Mouse (Mus musculus): ENCODE measurements around the gene 1700001J03Rik. TPM values are rescaled to one million over a fixed set of nuclear protein-coding genes. Genes with fewer than 3 reads are reported as not detected.
A peak's percentile ranks its signal among the peaks of the same experiment; 100 is the strongest.

1700001J03Rik gene
- total RNA-seq, 1 experiment = not detected

DNA sequence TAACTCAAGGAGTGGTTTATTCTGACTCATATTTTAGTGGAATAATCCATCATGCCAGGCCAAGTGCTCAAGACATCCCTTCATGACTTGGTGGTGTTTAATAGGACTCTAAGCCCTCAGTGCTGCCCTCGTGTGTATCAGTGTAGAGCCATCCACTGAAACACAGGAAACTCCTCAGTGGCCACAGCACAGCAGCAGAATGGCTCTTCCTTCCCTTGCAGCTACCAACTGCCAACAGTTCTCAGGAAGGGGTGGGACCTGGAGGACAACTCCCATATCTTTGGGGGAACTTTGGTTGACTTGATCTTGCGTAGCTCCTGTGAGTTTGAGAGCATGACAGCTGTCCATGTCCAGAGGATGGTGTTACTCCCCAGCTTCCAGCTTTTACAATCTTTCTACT lies 18.8 kb upstream of the 1700001J03Rik start:
- peaks cover 9% of the 10 kb centered on the region for H3K36me3 ChIP-seq (ENCODE audit: control insufficient read depth, insufficient read depth, low read length, poor library complexity, severe bottlenecking)
- no peak overlapping the region for H3K27ac ChIP-seq (ENCODE audit: insufficient read depth, low read depth, low read length, poor library complexity, severe bottlenecking)
- no peak overlapping the region for H3K4me3 ChIP-seq (ENCODE audit: insufficient read depth in 1 of 2, low read depth in 1 of 2, low read length in 2 of 2, poor library complexity in 1 of 2, severe bottlenecking in 1 of 2)
- in situ Hi-C loops (cut with MboI; ENCODE audit: low sequenced_read_pairs in 2 of 2, unreplicated experiment in 2 of 2) = no loop called here
- DNase-seq (ENCODE audit: low read depth, low spot score) = no peak
- TF ChIP-seq ZC3H11A (IDR thresholded peaks at IDR 0.05; ENCODE audit: borderline replicate concordance, low read depth, low read length) (no peak), HCFC1 (IDR thresholded peaks at IDR 0.05; ENCODE audit: borderline replicate concordance, insufficient read depth, low read length) (no peak)
- no peaks in the 10 kb centered on the region for H3K9me3 ChIP-seq (ENCODE audit: control insufficient read depth, insufficient read depth, low read depth, low read length)
- H3K9ac ChIP-seq (ENCODE audit: insufficient read depth, low read depth, low read length, poor library complexity, severe bottlenecking) = no peak overlapping the region
- H3K4me1 ChIP-seq (ENCODE audit: control insufficient read depth in 2 of 2, insufficient read depth in 2 of 2, low read length in 2 of 2, poor library complexity in 1 of 2) = no peaks in the 10 kb centered on the region

DNA sequence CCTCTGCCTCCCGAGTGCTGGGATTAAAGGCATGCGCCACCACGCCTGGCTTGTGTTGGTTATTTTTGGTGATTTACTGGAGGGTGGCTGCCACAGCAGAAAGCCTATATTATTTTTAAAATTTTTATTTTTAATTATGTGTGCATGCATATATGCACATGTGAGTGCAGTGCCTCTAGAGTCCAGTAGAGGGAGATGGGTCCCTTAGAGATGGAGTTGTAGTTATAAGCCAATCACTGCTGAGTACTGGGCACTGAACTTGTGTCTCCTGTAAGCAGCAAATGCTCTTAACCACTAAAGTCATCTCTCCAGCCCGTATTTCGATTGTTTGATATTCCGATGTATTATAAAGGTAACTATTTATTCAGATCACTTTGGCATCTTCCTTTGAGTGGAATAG lies 15.5 kb upstream of the 1700001J03Rik start:
- H3K9ac ChIP-seq (ENCODE audit: insufficient read depth, low read depth, low read length, poor library complexity, severe bottlenecking) = no peak overlapping the region
- H3K27ac ChIP-seq (ENCODE audit: insufficient read depth, low read depth, low read length, poor library complexity, severe bottlenecking) = no peak overlapping the region
- no peaks in the 10 kb centered on the region for H3K9me3 ChIP-seq (ENCODE audit: control insufficient read depth, insufficient read depth, low read depth, low read length)
- no peak for DNase-seq (ENCODE audit: low read depth, low spot score)
- H3K4me3 ChIP-seq (ENCODE audit: insufficient read depth in 1 of 2, low read depth in 1 of 2, low read length in 2 of 2, poor library complexity in 1 of 2, severe bottlenecking in 1 of 2) = no peak overlapping the region
- no peaks in the 10 kb centered on the region for H3K4me1 ChIP-seq (ENCODE audit: control insufficient read depth in 2 of 2, insufficient read depth in 2 of 2, low read length in 2 of 2, poor library complexity in 1 of 2)
- in situ Hi-C loops (cut with MboI; ENCODE audit: low sequenced_read_pairs in 2 of 2, unreplicated experiment in 2 of 2) = no loop called here
- no peak for TF ChIP-seq HCFC1 (IDR thresholded peaks at IDR 0.05; ENCODE audit: borderline replicate concordance, insufficient read depth, low read length)
- 0 out of 2 replicates have a peak, but pooled peaks have one; percentile 10 for TF ChIP-seq ZNF384 (IDR thresholded peaks at IDR 0.05; ENCODE audit: low read depth, low read length)
- no peak for TF ChIP-seq ZC3H11A (IDR thresholded peaks at IDR 0.05; ENCODE audit: borderline replicate concordance, low read depth, low read length)
- peaks cover 6% of the 10 kb centered on the region for H3K36me3 ChIP-seq (ENCODE audit: control insufficient read depth, insufficient read depth, low read length, poor library complexity, severe bottlenecking)

DNA sequence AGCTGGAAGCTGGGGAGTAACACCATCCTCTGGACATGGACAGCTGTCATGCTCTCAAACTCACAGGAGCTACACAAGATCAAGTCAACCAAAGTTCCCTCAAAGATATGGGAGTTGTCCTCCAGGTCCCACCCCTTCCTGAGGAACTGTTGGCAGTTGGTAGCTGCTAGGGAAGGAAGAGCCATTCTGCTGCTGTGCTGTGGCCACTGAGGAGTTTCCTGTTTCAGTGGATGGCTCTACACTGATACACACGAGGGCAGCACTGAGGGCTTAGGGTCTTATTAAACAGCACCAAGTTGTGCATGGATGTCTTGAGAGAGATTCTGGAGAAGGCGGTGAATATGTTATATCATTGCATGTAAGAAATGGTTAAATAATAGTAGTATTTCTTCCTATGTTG lies 14.4 kb upstream of the 1700001J03Rik start:
- no peak overlapping the region for H3K4me3 ChIP-seq (ENCODE audit: insufficient read depth in 1 of 2, low read depth in 1 of 2, low read length in 2 of 2, poor library complexity in 1 of 2, severe bottlenecking in 1 of 2)
- H3K36me3 ChIP-seq (ENCODE audit: control insufficient read depth, insufficient read depth, low read length, poor library complexity, severe bottlenecking) = peaks cover 3% of the 10 kb centered on the region; the same call in 1 of the 2 replicates
- H3K4me1 ChIP-seq (ENCODE audit: control insufficient read depth in 2 of 2, insufficient read depth in 2 of 2, low read length in 2 of 2, poor library complexity in 1 of 2) = no peaks in the 10 kb centered on the region
- no peak for DNase-seq (ENCODE audit: low read depth, low spot score)
- in situ Hi-C loops (cut with MboI; ENCODE audit: low sequenced_read_pairs in 2 of 2, unreplicated experiment in 2 of 2) = loop anchor here (25.0 kb wide), 1 partner anchor 288 kb away; the partner anchor contains the start of genes Gm6370 (in 2 of the 2) and Gm6408 (in 2 of the 2)
- no peak overlapping the region for H3K9ac ChIP-seq (ENCODE audit: insufficient read depth, low read depth, low read length, poor library complexity, severe bottlenecking)
- H3K9me3 ChIP-seq (ENCODE audit: control insufficient read depth, insufficient read depth, low read depth, low read length) = no peaks in the 10 kb centered on the region
- TF ChIP-seq ZNF384 (IDR thresholded peaks at IDR 0.05; ENCODE audit: low read depth, low read length) = no peak
- no peak for TF ChIP-seq ZC3H11A (IDR thresholded peaks at IDR 0.05; ENCODE audit: borderline replicate concordance, low read depth, low read length)
- no peak for TF ChIP-seq MAFK (IDR thresholded peaks at IDR 0.05; ENCODE audit: insufficient read depth, low read depth, low read length)
- TF ChIP-seq HCFC1 (IDR thresholded peaks at IDR 0.05; ENCODE audit: borderline replicate concordance, insufficient read depth, low read length) = no peak
- TF ChIP-seq CHD2 (IDR thresholded peaks at IDR 0.05; ENCODE audit: low read depth, low read length) = no peak
- no peak overlapping the region for H3K27ac ChIP-seq (ENCODE audit: insufficient read depth, low read depth, low read length, poor library complexity, severe bottlenecking)

DNA sequence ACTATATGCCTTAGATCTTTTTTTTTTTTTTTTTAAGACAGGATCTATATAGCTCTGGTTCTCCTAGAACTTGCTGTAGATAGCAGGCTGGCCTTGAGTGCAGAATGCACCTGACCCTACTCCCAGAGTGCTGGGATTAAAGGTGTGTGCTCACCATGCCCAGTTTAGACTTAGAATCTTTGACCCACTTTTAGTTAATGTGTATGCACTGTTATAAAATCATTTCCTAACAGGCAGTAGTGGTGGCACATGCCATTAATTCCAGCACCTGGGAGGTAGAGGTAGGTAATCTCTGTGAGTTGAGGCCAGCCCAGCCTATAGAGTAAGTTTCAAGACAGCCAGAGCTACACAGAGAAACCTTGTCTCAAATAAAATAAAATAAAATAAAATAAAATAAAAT lies 14.0 kb upstream of the 1700001J03Rik start:
- Histone ChIP-seq H3K27ac (ENCODE audit: insufficient read depth, low read depth, low read length, poor library complexity, severe bottlenecking) (no peak overlapping the region), H3K4me3 (ENCODE audit: insufficient read depth in 1 of 2, low read depth in 1 of 2, low read length in 2 of 2, poor library complexity in 1 of 2, severe bottlenecking in 1 of 2) (no peak overlapping the region), H3K9ac (ENCODE audit: insufficient read depth, low read depth, low read length, poor library complexity, severe bottlenecking) (no peak overlapping the region), H3K9me3 (ENCODE audit: control insufficient read depth, insufficient read depth, low read depth, low read length) (no peaks in the 10 kb centered on the region), H3K36me3 (ENCODE audit: control insufficient read depth, insufficient read depth, low read length, poor library complexity, severe bottlenecking) (peaks cover 3% of the 10 kb centered on the region; the same call in 1 of the 2 replicates), H3K4me1 (ENCODE audit: control insufficient read depth in 2 of 2, insufficient read depth in 2 of 2, low read length in 2 of 2, poor library complexity in 1 of 2) (no peaks in the 10 kb centered on the region)
- no peak for DNase-seq (ENCODE audit: low read depth, low spot score)
- TF ChIP-seq ZNF384 (IDR thresholded peaks at IDR 0.05; ENCODE audit: low read depth, low read length) (no peak), HCFC1 (IDR thresholded peaks at IDR 0.05; ENCODE audit: borderline replicate concordance, insufficient read depth, low read length) (no peak), ZC3H11A (IDR thresholded peaks at IDR 0.05; ENCODE audit: borderline replicate concordance, low read depth, low read length) (no peak), MAFK (IDR thresholded peaks at IDR 0.05; ENCODE audit: insufficient read depth, low read depth, low read length) (no peak), CHD2 (IDR thresholded peaks at IDR 0.05; ENCODE audit: low read depth, low read length) (no peak)
- in situ Hi-C loops (cut with MboI; ENCODE audit: low sequenced_read_pairs in 2 of 2, unreplicated experiment in 2 of 2) = loop anchor here (25.0 kb wide), 1 partner anchor 288 kb away; the partner anchor contains the start of genes Gm6370 (in 2 of the 2) and Gm6408 (in 2 of the 2)

DNA sequence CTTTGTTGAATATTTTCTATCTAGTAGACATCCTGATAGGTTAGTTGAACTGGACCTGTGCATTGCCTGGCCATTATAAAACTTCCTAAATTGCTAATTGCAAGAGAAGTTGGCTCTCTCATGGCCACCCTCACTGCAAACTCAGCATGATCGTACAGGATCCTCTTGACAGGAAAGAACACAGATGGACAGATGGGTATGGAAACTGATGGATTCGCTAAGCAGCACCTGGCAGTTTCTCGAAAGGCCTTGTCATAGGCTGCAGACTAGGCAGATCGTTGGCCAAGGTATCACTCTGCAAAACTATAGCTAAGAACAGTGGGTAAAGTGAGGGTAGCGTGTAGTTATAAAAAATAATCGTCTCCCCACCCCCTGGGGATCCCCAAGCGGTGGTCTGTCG lies 8.3 kb upstream of the 1700001J03Rik start:
- Histone ChIP-seq H3K4me1 (ENCODE audit: control insufficient read depth in 2 of 2, insufficient read depth in 2 of 2, low read length in 2 of 2, poor library complexity in 1 of 2) (no peaks in the 10 kb centered on the region), H3K27ac (ENCODE audit: insufficient read depth, low read depth, low read length, poor library complexity, severe bottlenecking) (no peak overlapping the region), H3K36me3 (ENCODE audit: control insufficient read depth, insufficient read depth, low read length, poor library complexity, severe bottlenecking) (no peaks in the 10 kb centered on the region), H3K4me3 (ENCODE audit: insufficient read depth in 1 of 2, low read depth in 1 of 2, low read length in 2 of 2, poor library complexity in 1 of 2, severe bottlenecking in 1 of 2) (no peak overlapping the region), H3K9me3 (ENCODE audit: control insufficient read depth, insufficient read depth, low read depth, low read length) (no peaks in the 10 kb centered on the region), H3K9ac (ENCODE audit: insufficient read depth, low read depth, low read length, poor library complexity, severe bottlenecking) (no peak overlapping the region)
- TF ChIP-seq ZC3H11A (IDR thresholded peaks at IDR 0.05; ENCODE audit: borderline replicate concordance, low read depth, low read length) = no peak
- TF ChIP-seq ZNF384 (IDR thresholded peaks at IDR 0.05; ENCODE audit: low read depth, low read length) = no peak
- no peak for TF ChIP-seq HCFC1 (IDR thresholded peaks at IDR 0.05; ENCODE audit: borderline replicate concordance, insufficient read depth, low read length)
- TF ChIP-seq MAFK (IDR thresholded peaks at IDR 0.05; ENCODE audit: insufficient read depth, low read depth, low read length) = no peak
- TF ChIP-seq CHD2 (IDR thresholded peaks at IDR 0.05; ENCODE audit: low read depth, low read length) = no peak
- in situ Hi-C loops (cut with MboI; ENCODE audit: low sequenced_read_pairs in 2 of 2, unreplicated experiment in 2 of 2) = loop anchor here (25.0 kb wide), 1 partner anchor 294 kb away; the partner anchor contains the start of genes Gm6370 (in 2 of the 2) and Gm6408 (in 2 of the 2)
- DNase-seq (ENCODE audit: low read depth, low spot score) = no peak

Data from ES-E14 (cell line).